Mouse (Mus musculus) midbrain, embryonic 14.5 days (tissue): ENCODE measurements around the gene Pigk. TPM values are rescaled to one million over a fixed set of nuclear protein-coding genes. Genes with fewer than 3 reads are reported as not detected.

Experiments
- ATAC-seq: fragments of 200-750 bp; cut with Nextera tagmentation; 2 replicates; pipeline ENCODE4 v1.8.0; 2017; ENCODE audit warnings: moderate number of reproducible peaks, moderate library complexity; ENCODE audit not compliant: low FRiP score, low TSS enrichment
- DNase-seq: peaks from one replicate; pipeline ENCODE4 v3.0.0-alpha.2; 2015
- H3K27ac ChIP-seq: fragments of 300-500 bp; sonication (generic); replicated peaks from 2 replicates; pipeline ENCODE4 v1.5.1; 2014; ENCODE audit warnings: mild to moderate bottlenecking, low read depth, low read length, moderate library complexity
- H3K27me3 ChIP-seq: fragments of 300-500 bp; sonication (generic); 2 replicates; pipeline ENCODE4 v1.6.1; 2014; ENCODE audit warnings: low read length, control low read depth, mixed read lengths; ENCODE audit not compliant: control insufficient read depth, insufficient read depth
- H3K36me3 ChIP-seq: fragments of 300-500 bp; sonication (generic); 2 replicates; pipeline ENCODE4 v1.6.1; 2014; ENCODE audit warnings: low read length, control low read depth; ENCODE audit not compliant: control insufficient read depth, insufficient read depth
- H3K4me1 ChIP-seq: fragments of 300-500 bp; sonication (generic); 2 replicates; pipeline ENCODE4 v1.6.1; 2014; ENCODE audit warnings: mild to moderate bottlenecking, antibody characterized with exemption, low read length, control low read depth; ENCODE audit not compliant: control insufficient read depth, insufficient read depth
- H3K4me2 ChIP-seq: fragments of 300-500 bp; sonication (generic); 2 replicates; pipeline ENCODE4 v1.6.1; 2014; ENCODE audit warnings: mild to moderate bottlenecking, low read length, moderate library complexity
- H3K4me3 ChIP-seq: fragments of 300-500 bp; sonication (generic); replicated peaks from 2 replicates; pipeline ENCODE4 v1.5.1; 2014; ENCODE audit warnings: low read depth, low read length
- H3K9ac ChIP-seq: fragments of 300-500 bp; sonication (generic); replicated peaks from 2 replicates; pipeline ENCODE4 v1.6.1; 2014; ENCODE audit warnings: mild to moderate bottlenecking, low read length, moderate library complexity
- H3K9me3 ChIP-seq: fragments of 300-500 bp; sonication (generic); 2 replicates; pipeline ENCODE4 v1.6.1; 2016; ENCODE audit warnings: low read length, control low read depth, mixed read lengths; ENCODE audit not compliant: control insufficient read depth
- WGBS: fragments of 180-500 bp; shearing (Covaris S2); extraction: QIAGEN DNeasy Blood & Tissue Kit; methylation state at CpG from one replicate; pipeline ENCODE4 v1.1.7; 2014; 5-methylcytosine and 5-hydroxymethylcytosine counted together
- polyA plus RNA-seq: library from polyadenylated mRNA; unstranded; fragments of >200 nt; fragmentation: Nextera tagmentation; extraction: Ambion mirVana; gene quantifications from 2 replicates; pipeline ENCODE4 v1.2.1, GENCODE M21; 2014

The Pigk gene
- polyA plus RNA-seq, 1 experiment from 2014 or later = 50.6 TPM

DNA sequence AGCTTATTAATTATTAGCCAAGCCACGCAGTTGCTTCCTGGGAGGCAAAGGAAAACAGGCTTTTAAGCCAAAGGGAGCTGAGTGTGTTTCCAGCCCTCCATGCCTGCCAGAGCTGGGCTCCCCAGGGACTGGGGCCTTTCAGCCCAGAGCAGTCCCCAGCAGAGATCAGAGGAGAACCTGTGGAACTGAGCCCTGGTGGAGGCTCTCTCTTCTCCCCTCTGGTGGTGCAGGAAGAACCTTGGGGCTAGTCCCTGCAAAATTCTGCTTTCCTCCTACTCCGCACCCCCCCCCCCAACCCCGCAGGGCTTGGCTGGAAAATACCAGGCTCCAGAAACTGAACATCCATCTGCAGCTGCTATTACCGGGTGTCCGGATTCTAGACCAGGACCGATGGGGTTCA lies 266.5 kb downstream of the Pigk start:
- DNase-seq = peak; percentile 71
- peak overlapping the region; percentile 58 for H3K4me3 ChIP-seq
- WGBS = 8% methylated on average over 6 of the region's 6 CpGs

DNA sequence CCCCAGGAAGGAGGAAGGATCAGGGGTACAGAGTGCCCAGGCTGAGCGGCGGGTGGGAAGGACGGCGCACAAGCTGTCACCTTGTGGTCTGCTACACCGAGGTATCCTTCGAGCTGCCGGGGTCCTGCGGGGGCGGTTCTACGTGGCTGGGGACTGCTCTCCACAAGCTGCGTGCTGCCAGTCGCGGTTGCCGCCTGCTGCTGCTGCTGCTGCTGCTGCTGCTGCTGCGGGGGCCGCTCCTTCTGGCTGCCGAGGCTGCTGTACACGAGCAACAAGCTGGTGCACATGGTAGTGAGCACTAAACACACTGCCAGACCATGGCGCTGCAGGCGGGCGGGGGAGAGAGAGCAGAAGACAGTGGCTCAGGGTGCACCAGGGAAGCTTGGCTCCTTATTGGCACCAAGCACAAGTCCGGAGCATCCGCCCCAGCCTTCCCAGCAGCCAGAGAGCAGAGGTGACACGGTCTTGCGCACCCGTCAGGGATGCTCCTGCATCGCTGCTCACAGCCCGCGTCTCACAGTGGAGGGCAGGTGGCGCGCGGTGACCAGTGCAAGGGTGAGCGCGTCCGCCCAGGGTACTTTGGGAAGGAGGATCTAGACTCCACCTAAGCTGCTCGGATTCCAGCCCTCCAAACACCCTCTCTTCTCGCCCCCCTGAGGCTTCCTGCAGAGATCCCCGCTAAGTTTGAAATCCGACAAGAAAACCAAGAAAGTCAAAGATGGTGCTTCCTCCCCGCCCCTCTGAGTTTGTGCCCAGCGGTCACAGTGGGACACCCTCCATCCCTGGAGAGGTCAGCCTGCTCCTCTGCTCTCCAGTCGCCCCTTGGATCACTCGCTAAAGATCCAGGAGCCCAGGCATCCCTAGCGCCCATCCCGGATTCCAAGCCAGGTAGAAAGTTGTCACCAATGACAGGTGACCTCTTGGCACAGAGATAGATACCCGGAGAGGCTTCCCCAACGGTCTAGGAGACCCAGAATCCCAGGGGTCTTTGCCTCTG lies 267.4 kb downstream of the Pigk start:
- H3K27ac ChIP-seq = peak overlapping the region; percentile 74
- DNase-seq = peak; percentile 74

More for the DNA sequence above, 266.5 kb downstream of the Pigk start:
- no peaks in the 10 kb centered on the region for H3K27me3 ChIP-seq
- H3K27ac ChIP-seq = peak overlapping the region; percentile 21; the same call in 1 of the 2 replicates
- H3K4me1 ChIP-seq = peaks cover 28% of the 10 kb centered on the region
- no peaks in the 10 kb centered on the region for H3K36me3 ChIP-seq
- H3K9me3 ChIP-seq = no peaks in the 10 kb centered on the region
- H3K4me2 ChIP-seq = peak overlapping the region; percentile 77
- H3K9ac ChIP-seq = peak overlapping the region; percentile 56; the same call in 1 of the 2 replicates
- ATAC-seq = 0 out of 2 replicates have a peak, but pooled peaks have one; percentile 24

DNA sequence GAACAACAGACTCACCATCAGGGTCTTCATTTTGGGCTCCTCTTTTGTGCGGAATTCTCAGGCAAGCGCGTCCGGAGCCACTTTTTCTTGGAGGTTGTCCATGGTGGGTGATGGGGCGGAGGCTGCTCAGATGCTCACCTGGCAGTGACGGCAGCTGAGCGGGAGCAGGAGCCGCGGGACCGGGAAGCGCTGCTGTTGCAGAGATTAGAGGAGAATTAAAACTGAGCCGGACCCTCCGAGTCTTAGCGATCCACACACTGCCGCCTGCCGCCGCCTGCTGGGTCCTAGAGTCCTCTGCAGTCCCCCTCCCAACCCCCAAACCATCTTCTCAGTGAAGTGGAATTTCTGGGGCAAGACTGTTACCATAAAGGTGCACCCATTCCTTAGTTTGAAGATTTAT lies 268.1 kb downstream of the Pigk start, which contains the start of gene St6galnac5:
Gene St6galnac5 (minus strand): TSS at position 259 of the 400 bp plus-strand sequence.
- ATAC-seq = peak; percentile 62

More for the DNA sequence above, 267.4 kb downstream of the Pigk start:
- Histone ChIP-seq H3K4me3 (peak overlapping the region; percentile 58), H3K4me2 (peak overlapping the region; percentile 77), H3K36me3 (no peaks in the 10 kb centered on the region), H3K27me3 (no peaks in the 10 kb centered on the region), H3K9ac (peak overlapping the region; percentile 56), H3K9me3 (no peaks in the 10 kb centered on the region), H3K4me1 (peaks cover 28% of the 10 kb centered on the region)
- under 1% methylated on average over 47 of the region's 47 CpGs for WGBS
- ATAC-seq = peak; percentile 63

DNA sequence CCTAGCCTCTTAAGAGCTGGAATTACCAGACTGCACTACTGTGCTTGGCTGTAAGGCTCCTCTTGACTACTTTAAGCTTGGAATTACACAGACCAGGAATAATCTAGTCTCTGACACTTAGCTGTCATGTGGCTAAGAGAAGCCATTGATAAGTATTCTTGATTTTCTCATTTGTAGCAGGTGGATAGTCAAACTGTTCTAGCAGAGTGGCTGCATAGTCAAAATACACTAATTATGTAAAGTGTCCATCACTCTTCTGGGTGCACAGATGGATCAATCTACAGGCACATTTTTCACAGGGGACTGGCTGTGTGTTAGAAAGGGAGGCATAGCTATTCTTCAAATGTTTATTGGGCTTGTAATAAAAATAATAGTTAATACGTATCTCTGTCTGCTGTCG lies 276.9 kb downstream of the Pigk start:
- ATAC-seq (no peak), DNase-seq (no peak)
- H3K27me3 ChIP-seq = no peaks in the 10 kb centered on the region
- H3K9me3 ChIP-seq = no peaks in the 10 kb centered on the region
- H3K4me2 ChIP-seq = no peak overlapping the region
- no peaks in the 10 kb centered on the region for H3K4me1 ChIP-seq
- WGBS = 89% methylated on average over 2 of the region's 2 CpGs
- no peak overlapping the region for H3K4me3 ChIP-seq
- H3K9ac ChIP-seq = no peak overlapping the region
- H3K36me3 ChIP-seq = no peaks in the 10 kb centered on the region
- H3K27ac ChIP-seq = no peak overlapping the region

More for the DNA sequence above, 268.1 kb downstream of the Pigk start, which contains the start of gene St6galnac5:
- H3K27me3 ChIP-seq = no peaks in the 10 kb centered on the region
- peak within 1 kb of the TSS; percentile 56 for H3K9ac ChIP-seq
- no peaks in the 10 kb centered on the region for H3K9me3 ChIP-seq
- H3K36me3 ChIP-seq = no peaks in the 10 kb centered on the region
- peak within 1 kb of the TSS; percentile 58 for H3K4me3 ChIP-seq
- WGBS = under 1% methylated on average over 17 of the region's 17 CpGs
- H3K4me1 ChIP-seq = peaks cover 24% of the 10 kb centered on the region
- peak within 1 kb of the TSS; percentile 74 for H3K27ac ChIP-seq
- DNase-seq = peak; percentile 83
- H3K4me2 ChIP-seq = peak within 1 kb of the TSS; percentile 77

DNA sequence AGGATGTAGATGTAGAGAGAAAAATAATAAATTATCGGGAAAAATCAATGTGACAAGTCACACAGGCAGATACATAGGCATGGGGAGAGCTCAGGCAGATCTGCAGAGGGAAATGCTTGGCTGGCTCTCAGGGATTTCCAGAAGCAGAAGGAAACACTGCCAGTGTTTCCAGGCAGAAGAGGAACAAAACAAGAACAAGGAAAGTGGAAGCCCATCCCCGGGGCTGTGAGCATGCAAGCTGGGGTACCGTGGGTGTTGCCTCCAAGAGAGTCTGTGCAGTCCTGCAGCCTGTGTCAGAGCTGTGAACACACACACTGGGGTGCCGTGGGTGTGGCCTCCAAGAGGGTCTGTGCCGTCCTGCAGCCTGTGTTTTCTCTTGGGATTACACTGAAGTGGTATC lies 279.7 kb downstream of the Pigk start:
- Histone ChIP-seq H3K4me1 (no peaks in the 10 kb centered on the region), H3K27me3 (no peaks in the 10 kb centered on the region), H3K4me3 (no peak overlapping the region), H3K4me2 (no peak overlapping the region), H3K36me3 (no peaks in the 10 kb centered on the region), H3K9me3 (no peaks in the 10 kb centered on the region), H3K9ac (no peak overlapping the region), H3K27ac (no peak overlapping the region)
- DNase-seq (no peak), ATAC-seq (no peak)
- 76% methylated on average over 5 of the region's 5 CpGs for WGBS

DNA sequence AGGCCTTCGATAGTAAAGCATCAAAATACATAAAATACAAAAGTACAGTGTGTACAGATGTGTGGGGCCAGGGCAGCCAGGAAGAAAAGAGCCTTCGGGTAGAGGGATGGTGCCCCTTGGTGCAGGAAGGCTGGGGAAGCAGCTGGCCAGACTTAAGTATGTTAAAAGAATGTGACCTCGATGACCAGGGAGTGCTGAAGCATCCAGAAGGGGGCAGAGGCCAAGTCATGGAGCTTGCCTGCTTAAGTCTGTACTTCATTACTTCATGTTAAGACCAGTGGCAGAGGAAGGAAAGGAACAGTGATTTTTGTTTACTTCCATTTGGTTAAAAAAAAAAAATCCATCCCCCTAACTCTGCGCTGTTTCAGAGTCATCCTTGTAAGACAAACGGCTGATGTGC lies 284.2 kb downstream of the Pigk start:
- Histone ChIP-seq H3K4me3 (no peak overlapping the region), H3K36me3 (no peaks in the 10 kb centered on the region), H3K9ac (no peak overlapping the region), H3K9me3 (no peaks in the 10 kb centered on the region), H3K4me2 (no peak overlapping the region), H3K4me1 (no peaks in the 10 kb centered on the region), H3K27me3 (no peaks in the 10 kb centered on the region), H3K27ac (no peak overlapping the region)
- no peak for ATAC-seq
- no peak for DNase-seq
- 56% methylated on average over 5 of the region's 5 CpGs for WGBS

DNA sequence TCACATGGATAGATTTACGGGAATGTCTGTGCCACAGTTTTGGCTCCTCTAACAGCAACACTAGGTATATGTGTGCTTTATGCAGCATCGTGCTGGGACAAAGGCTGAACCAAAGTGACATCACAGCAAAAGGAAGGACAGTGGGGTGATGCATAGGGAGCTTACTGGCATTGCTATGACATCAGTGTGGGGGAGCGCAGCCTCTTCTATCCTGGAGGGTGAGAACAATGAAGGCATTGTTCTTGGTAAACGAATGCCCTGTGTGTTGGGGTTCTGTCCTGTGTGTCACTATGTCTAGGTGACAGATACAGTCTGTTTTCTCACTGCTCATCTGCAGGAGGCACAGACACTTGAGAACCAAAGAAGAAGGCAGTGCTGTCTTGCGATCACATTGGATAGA lies 285.0 kb downstream of the Pigk start:
- Histone ChIP-seq H3K4me3 (no peak overlapping the region), H3K27me3 (no peaks in the 10 kb centered on the region), H3K4me1 (no peaks in the 10 kb centered on the region), H3K9ac (no peak overlapping the region), H3K4me2 (no peak overlapping the region), H3K9me3 (no peaks in the 10 kb centered on the region), H3K36me3 (no peaks in the 10 kb centered on the region), H3K27ac (no peak overlapping the region)
- WGBS = 67% methylated on average over 5 of the region's 5 CpGs
- ATAC-seq (no peak), DNase-seq (no peak)

DNA sequence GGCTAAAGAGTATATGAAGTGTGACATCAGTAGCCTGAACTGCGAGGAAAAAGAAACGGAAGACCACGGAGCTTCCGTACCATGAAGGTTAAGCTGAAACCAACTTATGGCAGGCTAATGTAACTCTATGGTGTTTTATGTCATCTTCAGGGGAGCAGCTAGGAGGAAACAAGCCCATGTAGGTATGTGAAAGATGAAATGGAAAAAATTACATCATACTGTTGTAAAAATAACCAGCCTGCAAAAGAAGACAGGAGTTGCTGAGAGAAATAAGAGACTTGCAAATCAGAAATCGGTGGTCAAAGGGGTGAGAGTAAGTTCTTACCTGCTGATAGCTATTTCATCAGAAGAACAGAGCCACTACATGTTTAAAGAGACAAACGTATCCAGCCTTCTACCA lies 293.0 kb downstream of the Pigk start:
- H3K27ac ChIP-seq = no peak overlapping the region
- no peaks in the 10 kb centered on the region for H3K9me3 ChIP-seq
- H3K9ac ChIP-seq = no peak overlapping the region
- WGBS = 90% methylated on average over 6 of the region's 6 CpGs
- ATAC-seq (no peak), DNase-seq (no peak)
- H3K4me1 ChIP-seq = no peaks in the 10 kb centered on the region
- H3K36me3 ChIP-seq = no peaks in the 10 kb centered on the region
- H3K27me3 ChIP-seq = no peaks in the 10 kb centered on the region
- no peak overlapping the region for H3K4me3 ChIP-seq
- no peak overlapping the region for H3K4me2 ChIP-seq
